10 mouse cellular contexts compared by ENCODE assay signal in the genomic region with DNA sequence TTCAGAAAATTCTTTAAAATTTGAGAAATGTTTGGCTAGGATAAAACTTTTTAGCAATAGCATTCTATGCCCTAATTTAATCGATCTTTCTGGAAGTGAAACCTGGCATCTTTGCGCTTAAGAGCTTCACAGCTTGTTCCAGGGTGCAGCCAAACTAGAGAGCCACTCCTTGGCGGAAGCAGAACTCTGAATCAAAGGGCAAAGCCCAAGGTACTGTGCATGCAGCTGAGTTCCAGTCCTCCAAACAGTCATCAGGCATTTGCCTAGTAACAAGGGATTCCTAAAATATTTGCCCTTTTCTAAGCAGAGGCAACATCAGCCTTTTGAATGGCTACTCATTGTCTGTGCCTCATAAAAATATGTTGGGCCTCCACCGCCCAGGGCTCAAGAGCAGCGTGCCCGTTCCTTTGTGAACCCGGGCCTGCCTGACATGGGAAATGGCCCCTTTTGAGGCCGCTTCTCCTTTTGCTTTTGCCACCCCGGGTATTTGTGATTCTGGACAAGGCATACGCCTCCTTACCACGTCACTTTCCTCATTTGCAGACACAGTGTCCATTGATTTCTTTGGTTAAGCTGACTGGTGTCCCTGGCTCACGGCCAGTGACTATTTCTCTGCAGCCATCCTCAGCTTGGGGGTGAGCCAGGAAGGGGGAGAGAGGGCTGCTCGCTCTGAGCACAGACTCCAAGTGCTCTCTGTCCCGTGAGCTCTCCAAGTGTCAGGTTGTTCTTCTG.
A peak's percentile ranks its signal among the peaks of the same experiment; 100 is the strongest.
DNase-seq lines count a peak whose midpoint lies in the region; ATAC-seq lines count a peak whose summit lies in the region.
"Had no signal": no experiment of that assay in that cellular context is flagged by ENCODE, and none has a peak within 500 bp of the region (broad histone marks: within the 10 kb centered on the region; RNA-seq: fewer than 3 reads in every experiment).

No protein-coding gene starts in this region.

- H3K27ac ChIP-seq in forebrain, embryonic 14.5 days (ENCODE audit: low read depth, low read length) = 0 out of 2 replicates have a peak overlapping the region, but pooled peaks have one; percentile 3
- no peak overlapping the region for H3K27ac ChIP-seq in stomach, embryonic 15.5 days
- H3K27ac ChIP-seq: embryonic facial prominence, embryonic 13.5 days; liver, embryonic 15.5 days had no signal

- peak; percentile 8 to 10 for DNase-seq in heart, adult 18-20 months
- no peak for DNase-seq in heart, adult 9 months (ENCODE audit: low spot score in 2 of 2)
- DNase-seq in brain, adult 2 months (ENCODE audit: low read depth, low spot score) = peak; percentile 88
- DNase-seq in forebrain, embryonic 14.5 days (ENCODE audit: low spot score) = peak; percentile 85
- DNase-seq in kidney, postnatal 4 days = peak; percentile 44 to 47
- no peak for DNase-seq in thymus, postnatal 10 days (ENCODE audit: low spot score in 2 of 2)

- 21% methylated on average over 14 of the region's 14 CpGs for WGBS in forebrain, embryonic 14.5 days
- 63% methylated on average over 14 of the region's 14 CpGs for WGBS in stomach, embryonic 15.5 days

- peak; percentile 70 for ATAC-seq in forebrain, embryonic 14.5 days
- peak; percentile 36; the same call in 1 of the 2 replicates for ATAC-seq in megakaryocyte, adult 5-6 weeks (ENCODE audit: poor library complexity, severe bottlenecking)
- peak; percentile 14; the same call in 1 of the 2 replicates for ATAC-seq in stomach, embryonic 15.5 days (ENCODE audit: insufficient read depth, low FRiP score, low read depth)

- H3K27me3 ChIP-seq in forebrain, embryonic 14.5 days (replicated peaks; ENCODE audit: control insufficient read depth, insufficient read depth, low read length) = no peaks in the 10 kb centered on the region
- H3K27me3 ChIP-seq in stomach, embryonic 15.5 days (replicated peaks) = peaks cover 16% of the 10 kb centered on the region; the same call in 1 of the 2 replicates

- no peak overlapping the region for H3K4me2 ChIP-seq in forebrain, embryonic 14.5 days (ENCODE audit: low read length)
- H3K4me2 ChIP-seq in stomach, embryonic 15.5 days = no peak overlapping the region
- H3K4me2 ChIP-seq: embryonic facial prominence, embryonic 13.5 days; liver, embryonic 15.5 days had no signal

- H3K4me3 ChIP-seq in forebrain, embryonic 14.5 days (ENCODE audit: low read depth, low read length) = no peak overlapping the region
- H3K4me3 ChIP-seq in stomach, embryonic 15.5 days (replicated peaks) = no peak overlapping the region
- H3K4me3 ChIP-seq: embryonic facial prominence, embryonic 13.5 days; liver, embryonic 15.5 days had no signal

- H3K4me1 ChIP-seq in forebrain, embryonic 14.5 days (ENCODE audit: control insufficient read depth, insufficient read depth, low read length) = peaks cover 15% of the 10 kb centered on the region; the same call in 1 of the 2 replicates
- H3K4me1 ChIP-seq in stomach, embryonic 15.5 days = peaks cover 10% of the 10 kb centered on the region; the same call in 1 of the 2 replicates

- no peak overlapping the region for H3K9ac ChIP-seq in forebrain, embryonic 14.5 days (ENCODE audit: low read length)
- H3K9ac ChIP-seq in stomach, embryonic 15.5 days = no peak overlapping the region
- H3K9ac ChIP-seq: embryonic facial prominence, embryonic 13.5 days; liver, embryonic 15.5 days had no signal

- H3K9me3 ChIP-seq in forebrain, embryonic 14.5 days (replicated peaks; ENCODE audit: control insufficient read depth, low read length) = no peaks in the 10 kb centered on the region
- H3K9me3 ChIP-seq in stomach, embryonic 15.5 days = no peaks in the 10 kb centered on the region
- H3K9me3 ChIP-seq: embryonic facial prominence, embryonic 13.5 days; liver, embryonic 15.5 days had no signal

- no peaks in the 10 kb centered on the region for H3K36me3 ChIP-seq in forebrain, embryonic 14.5 days (ENCODE audit: control insufficient read depth, insufficient read depth, low read length)
- no peaks in the 10 kb centered on the region for H3K36me3 ChIP-seq in stomach, embryonic 15.5 days
- H3K36me3 ChIP-seq: embryonic facial prominence, embryonic 13.5 days; liver, embryonic 15.5 days had no signal

Comparison
In these comparisons a context has a peak if more than half of its experiments do, and no peak if none do; other contexts are left out.
1. DNase-seq: peak in heart, adult 18-20 months (2 of 2), brain, adult 2 months (single experiment), forebrain, embryonic 14.5 days (single experiment) and kidney, postnatal 4 days (2 of 2); none in heart, adult 9 months (0 of 2) and thymus, postnatal 10 days (0 of 2).
2. ATAC-seq: peak in every context shown above with its lines; median percentile 70 in forebrain, embryonic 14.5 days; 36 in megakaryocyte, adult 5-6 weeks; 14 in stomach, embryonic 15.5 days.